Mouse (Mus musculus) T-helper 2 cell (primary cell): ENCODE data around the gene Eif4e2.

ENCODE experiments used
- in situ Hi-C: fragments of 300-600 bp; cut with MboI, MseI; formaldehyde crosslinking; loops from one replicate; pipeline ENCODE4 v1.15.1; 2025; ENCODE audit warnings: high pct_unique_total_duplicates

The Eif4e2 gene

DNA sequence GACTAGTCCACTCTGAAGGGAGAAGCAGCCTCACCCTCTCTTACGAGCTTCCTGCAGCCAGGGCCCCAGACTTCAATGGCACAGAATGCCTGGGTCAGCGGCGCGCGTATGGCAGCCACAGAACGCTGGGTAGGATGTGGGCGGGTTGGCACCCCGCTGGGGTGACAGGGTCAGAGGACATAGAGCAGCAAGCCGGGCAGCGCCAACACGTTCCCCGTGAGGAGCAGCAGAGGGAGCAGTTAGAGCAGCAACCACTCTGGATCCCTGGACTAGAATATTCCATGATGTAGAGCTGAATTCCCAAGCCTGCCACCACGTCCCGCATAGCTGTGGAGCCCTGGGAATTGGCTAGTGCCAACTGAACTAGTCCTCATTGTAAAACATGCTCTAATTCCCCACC is 44.8 kb downstream of the Eif4e2 start:
- in situ Hi-C loops, result no loop called here

DNA sequence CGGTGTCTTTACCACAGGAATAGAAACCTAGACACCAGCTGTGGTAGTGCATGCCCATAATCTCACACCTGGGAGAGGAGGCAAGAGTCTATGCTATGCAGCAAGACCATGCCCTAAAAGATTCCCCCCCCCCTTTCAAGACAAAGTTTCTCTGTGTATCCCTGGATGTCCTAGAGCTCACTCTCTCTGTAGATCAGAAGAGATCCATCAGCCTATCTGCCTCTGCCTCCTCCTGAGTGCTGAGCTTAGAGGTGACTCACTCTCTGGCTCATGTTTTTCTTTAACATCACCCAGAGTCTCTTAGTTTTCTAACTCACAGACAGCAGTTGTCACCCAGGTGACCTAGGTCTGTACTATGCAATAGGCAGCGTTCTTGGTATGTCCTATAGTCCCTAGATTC is 45.6 kb downstream of the Eif4e2 start:
- in situ Hi-C loops, result no loop called here

DNA sequence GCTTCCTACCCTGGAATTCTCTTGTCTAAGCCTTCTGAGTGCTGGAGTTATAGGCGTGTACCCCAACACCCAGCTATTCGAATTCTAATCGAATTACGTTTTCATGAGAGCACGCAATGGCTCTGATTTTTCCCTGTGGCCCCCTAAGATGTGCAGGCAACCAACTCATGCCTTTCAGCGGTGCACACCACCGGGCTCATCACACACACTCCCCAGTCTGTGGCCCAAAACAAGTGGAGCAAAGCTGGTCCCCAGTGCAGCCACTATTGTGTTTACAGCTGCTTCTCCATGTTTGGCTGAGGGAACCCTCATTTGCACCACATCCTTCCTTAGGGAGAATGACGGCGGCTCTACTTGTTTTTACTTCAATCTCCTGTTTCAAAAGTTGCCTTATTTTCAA is 49.5 kb downstream of the Eif4e2 start:
- in situ Hi-C loops, result no loop called here

DNA sequence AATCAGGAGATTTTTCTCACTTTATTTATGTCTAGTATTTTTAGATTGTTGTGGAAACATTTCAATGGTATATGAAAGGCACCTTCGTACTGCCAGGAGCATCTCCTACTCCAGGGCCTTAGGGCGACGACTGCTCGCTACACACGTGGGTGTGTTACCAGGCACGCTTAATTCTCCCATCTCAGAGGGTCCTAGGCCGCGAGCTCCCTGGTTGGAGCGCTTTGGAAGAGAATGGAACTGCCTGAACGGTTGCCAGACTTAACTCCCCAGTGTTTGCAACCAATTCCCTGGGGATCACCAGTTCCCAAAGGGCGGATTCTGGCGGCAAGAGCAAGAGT is 50.1 kb downstream of the Eif4e2 start:
- in situ Hi-C loops, result no loop called here

DNA sequence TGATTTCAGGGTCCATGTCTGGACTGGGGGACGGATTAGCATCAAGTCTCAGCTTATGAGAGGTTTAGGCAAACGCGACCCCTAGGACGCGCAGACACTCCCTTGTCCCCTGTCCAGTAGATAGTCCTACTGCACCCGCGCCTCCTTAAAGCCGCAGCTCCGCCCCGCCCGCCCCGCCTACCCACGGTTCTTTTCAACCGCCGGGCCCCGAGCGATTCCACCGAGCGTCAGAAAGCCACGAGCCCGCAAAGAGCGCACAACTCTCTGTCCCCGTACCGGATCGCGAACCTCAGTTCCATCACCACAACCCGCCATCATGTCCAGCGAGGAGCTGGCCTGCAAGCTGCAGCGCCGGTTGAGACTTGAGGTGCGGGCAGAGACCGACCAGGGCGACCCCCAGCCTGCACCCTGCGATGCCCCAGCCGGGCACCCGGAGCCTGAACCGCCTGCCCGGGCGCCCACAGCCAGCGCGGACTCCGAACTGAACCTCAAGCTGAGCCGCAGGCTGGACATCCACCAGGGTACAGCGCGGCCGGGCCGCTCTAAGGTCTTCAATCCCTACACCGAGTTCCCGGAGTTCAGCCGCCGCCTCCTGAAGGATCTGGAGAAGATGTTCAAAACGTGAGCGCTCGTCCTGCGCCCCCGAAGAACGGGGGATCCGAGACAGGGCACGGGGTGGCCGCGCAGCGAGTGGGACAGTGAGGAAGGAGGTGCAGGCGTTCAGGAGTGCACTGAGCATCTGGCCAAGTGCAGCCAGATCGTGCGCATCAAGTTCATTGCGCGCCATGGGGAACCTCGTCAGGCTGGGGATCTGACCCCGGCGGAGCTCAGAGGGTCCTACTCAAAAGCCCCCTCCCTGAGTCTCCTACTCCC is 50.7 kb downstream of the Eif4e2 start, which contains the start of gene Efhd1:
Efhd1 (plus strand) TSS at position 230 of the 873 bp plus-strand sequence.
- in situ Hi-C loops, result no loop called here

DNA sequence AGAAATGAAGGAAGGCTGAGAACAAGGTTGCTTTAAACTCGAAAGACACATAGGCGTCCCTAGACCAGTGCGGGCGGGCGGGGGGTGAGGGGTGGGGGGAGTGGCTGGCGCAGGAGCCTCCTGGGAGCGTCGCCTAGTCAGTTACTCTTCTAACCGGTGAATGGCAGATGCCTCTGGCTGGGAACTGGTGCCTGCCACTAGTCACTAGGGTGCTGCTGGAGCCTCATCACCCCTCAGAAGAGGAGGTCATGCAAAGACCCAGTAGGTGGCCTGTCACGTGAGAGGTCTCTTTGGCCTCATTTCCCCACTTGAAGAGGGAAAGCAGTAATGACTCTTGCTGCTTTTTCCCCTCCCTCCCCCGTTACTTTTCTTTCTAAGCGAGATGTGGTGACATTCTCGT is 51.5 kb downstream of the Eif4e2 start:
- in situ Hi-C loops, result no loop called here

DNA sequence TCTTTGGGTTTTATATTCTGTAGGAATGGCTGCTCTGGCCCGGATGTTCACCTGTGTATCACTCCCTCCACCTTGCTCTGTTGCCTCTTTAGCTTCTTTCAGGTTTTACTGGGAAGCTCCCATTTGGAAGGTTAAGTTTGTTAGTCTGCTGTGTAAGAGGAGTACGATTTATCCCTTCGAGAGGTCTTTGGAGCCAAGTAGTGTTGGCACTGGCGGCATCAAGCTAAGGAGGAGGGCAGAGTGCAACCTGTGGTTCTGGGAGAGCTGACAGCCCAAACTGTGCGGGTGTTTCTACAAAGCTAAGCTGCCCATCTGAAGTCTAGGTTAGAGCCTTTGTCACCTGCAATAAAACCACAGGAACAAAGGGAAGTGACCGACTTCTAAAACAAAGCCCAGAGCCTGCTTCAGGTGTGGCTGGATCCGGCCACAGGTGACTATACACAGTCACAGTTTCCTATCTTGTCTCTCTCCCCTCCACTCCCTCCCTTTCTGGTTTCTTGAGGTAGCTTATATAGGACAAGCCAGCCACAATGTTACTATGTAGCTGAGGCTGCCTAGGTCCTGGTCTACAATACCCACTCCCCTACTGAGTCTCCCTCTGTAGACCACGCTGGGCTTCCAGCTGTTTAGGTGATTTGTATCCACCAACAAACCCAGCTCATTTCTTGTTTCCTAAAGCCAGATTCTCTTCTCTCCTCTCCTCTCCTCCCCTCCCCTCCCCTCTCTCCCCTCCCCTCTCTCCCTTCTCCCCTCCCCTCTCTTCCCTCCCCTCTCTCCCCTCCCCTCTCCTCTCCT is 52.8 kb downstream of the Eif4e2 start:
- in situ Hi-C loops, result no loop called here

DNA sequence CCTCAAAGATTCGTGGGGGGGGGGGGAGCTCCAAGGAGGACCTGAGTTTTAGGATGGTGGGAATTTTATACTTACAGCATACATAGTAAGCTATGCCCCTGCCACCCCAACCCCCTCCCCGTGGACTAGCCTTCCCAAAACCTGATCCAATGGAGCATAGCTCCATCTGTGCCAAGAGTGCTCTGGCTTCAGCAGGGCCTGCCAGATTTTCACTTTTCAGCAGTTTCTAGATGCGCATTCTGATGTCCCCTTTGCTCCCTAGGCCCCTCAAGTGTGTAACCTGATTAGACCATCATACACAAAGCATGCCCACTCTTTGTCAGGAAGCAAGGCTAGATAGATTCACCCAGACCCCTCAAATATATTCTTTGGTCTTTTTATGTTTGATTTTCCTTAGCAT is 56.5 kb downstream of the Eif4e2 start:
- in situ Hi-C loops, result no loop called here

DNA sequence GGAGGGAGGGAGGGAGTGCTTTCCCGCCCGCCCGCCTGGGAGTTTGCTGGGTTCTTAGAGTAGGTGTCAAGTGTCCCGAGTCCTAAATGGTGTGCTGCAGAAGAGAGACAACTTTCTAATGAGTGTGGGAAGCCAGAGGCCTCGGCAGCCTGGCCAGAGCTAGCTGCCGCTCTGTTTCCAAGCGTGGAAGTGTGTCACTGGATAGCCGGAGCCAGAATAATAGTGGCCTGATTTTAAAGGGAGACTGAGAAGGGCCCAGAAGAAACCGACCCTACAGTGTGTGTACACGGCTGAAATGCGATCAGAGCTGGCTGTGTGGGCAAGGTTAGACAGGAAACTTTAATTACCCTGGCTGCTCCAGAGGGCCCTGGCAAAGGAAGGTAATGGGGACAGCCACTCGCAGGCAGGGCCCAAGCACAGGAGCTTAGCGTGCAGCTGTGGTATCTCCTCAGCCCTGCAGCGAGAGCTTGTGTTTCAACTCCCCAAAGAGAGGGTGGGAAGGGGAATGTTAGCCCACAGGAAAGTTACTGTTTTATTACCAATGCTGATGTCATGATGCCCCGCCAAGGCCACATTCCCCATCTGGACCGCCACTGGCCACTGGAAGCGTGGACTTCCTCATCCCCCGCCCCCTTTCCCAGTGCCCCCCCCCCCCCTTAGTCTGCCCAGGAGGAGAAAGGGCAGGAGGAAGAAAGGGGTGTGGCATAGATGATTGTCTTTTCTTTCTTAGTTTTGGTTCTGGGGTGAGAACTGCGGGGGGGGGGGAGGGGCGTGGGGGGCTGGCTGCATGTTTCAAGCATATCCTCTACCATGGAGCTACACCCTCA is 57.1 kb downstream of the Eif4e2 start:
- in situ Hi-C loops, result no loop called here

DNA sequence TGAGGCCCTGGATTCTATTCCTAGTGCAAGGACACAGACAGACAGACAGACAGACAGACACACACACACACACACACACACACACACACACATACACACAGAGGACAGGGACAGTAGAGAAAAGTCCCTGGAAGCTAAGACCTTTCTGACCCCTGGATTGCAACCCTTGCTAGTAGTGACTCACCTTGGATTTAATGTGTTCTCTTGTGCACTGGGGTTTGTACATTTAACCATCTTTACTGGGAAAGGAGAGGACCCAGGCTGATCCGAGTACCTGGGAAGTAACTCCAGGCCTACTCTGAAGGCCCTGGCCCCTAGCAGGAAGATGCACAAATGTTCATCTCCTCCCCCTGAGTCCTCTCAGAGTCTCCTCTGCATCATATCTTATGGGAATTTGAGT is 57.9 kb downstream of the Eif4e2 start:
- in situ Hi-C loops, result no loop called here

DNA sequence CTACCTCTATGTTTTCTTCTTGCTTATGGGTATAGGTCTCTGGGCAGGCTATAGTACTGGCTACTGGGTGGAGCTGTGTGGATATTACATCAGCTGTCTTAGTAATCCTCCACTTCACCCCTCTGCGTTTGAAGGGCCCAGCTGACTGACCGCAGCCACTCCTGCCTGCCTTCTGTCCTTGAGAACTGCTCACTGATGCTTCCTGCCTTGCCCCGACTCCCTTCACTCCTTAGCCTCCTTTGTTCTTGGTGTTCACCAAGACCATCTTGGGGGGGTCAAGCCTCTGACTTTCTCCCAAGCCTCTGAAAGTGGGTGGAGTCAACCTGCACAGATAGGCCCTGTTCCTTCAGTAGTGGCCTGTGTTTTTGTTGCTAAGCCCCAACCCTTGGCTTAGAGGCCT is 58.7 kb downstream of the Eif4e2 start:
- in situ Hi-C loops, result no loop called here

DNA sequence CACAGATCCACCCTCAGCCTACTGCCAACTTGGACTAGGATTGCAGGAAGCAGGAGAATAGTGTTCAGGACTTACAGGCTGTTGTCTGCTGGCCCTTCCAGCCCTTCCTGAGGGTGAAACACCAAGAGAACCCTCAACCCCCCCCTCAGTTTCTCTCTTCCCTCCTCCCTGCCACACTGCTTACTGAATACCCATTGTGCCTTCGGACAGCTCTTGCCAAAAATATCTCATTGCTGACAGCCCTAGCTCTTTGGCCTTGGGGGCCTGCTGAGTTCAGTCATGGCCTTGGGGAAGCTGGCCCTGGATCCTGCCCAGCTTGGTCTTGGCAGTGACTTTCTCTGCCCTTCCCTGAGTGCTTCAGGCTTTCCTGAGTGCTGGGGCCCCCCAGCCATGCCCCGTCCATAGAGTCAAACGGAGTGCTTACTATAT is 59.8 kb downstream of the Eif4e2 start:
- in situ Hi-C loops, result no loop called here

DNA sequence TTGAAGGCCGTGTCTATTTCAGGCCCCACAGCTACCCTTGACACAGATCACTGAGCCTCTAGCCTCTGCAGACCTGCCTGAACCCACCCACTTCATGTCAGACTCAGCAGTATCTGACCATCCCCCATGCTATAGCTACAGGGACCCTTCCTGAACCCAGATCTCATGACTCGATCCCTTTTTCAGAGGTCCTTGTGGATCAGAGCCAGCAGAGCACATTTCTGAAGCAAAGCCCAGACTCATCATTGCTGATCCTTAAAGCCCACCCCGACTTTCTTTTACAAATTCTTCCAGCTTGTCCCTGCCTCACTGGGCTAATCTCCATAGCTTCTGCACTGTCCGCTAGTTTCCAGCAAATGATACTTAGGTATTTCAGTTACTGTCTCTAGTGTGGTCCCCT is 60.4 kb downstream of the Eif4e2 start:
- in situ Hi-C loops, result no loop called here

DNA sequence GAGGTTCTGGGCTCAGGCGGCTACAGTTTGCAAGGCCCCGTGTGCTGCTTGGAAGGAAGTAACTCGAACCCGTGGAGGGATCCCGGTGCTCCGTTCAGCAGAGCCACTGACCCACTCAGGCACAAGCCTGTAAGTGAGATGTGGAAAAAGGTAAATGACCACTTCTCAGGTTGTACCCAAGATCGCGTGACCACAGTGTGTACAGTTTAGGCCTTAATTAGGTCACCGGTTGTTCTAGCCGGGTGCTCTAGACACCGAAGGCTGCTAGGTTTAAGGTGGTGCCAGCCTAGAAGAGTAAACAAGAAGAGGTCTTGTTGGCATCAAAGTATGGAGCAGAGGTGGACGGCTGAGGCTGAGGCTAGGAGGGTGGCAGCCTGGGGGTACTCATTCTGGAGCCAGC is 61.4 kb downstream of the Eif4e2 start:
- in situ Hi-C loops, result no loop called here

DNA sequence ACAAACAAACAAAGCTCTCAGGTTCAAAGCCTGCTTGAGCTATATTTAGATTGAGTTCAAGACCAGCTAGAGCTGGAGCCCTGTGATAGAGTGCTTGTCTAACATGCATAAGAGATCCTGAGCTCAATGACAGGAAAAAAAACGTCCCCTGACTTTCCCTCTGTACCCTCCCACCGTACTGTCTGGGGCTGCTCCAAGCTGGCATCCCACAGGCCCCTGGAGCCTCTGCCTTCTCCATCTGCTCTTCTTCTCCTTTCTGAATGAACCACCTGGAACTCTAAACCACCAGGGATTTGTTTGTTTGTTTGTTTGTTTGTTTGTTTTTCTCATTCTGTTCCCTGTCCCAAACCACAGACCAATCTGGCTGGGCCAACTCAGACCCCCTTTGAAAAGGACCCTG is 62.3 kb downstream of the Eif4e2 start:
- in situ Hi-C loops, result no loop called here

DNA sequence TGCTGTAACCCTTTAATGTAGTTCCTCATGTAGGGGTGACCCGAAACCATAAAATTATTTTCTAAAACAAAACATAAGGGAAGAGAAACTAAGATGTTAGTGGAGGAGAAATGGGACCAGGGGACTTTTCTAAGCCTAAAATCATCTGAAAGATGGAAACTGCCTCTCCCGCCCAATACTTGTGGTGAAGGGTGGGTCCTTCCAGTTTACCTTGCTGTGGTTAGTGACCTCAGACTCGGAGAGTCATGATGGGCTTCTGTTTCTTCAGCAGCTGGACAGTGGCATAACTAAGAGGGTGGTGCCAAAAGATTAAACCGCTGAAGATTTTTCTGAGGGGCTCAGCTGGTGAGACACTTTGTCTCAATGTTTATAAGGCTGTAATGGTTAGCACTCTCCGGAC is 66.6 kb downstream of the Eif4e2 start:
- in situ Hi-C loops, result no loop called here

DNA sequence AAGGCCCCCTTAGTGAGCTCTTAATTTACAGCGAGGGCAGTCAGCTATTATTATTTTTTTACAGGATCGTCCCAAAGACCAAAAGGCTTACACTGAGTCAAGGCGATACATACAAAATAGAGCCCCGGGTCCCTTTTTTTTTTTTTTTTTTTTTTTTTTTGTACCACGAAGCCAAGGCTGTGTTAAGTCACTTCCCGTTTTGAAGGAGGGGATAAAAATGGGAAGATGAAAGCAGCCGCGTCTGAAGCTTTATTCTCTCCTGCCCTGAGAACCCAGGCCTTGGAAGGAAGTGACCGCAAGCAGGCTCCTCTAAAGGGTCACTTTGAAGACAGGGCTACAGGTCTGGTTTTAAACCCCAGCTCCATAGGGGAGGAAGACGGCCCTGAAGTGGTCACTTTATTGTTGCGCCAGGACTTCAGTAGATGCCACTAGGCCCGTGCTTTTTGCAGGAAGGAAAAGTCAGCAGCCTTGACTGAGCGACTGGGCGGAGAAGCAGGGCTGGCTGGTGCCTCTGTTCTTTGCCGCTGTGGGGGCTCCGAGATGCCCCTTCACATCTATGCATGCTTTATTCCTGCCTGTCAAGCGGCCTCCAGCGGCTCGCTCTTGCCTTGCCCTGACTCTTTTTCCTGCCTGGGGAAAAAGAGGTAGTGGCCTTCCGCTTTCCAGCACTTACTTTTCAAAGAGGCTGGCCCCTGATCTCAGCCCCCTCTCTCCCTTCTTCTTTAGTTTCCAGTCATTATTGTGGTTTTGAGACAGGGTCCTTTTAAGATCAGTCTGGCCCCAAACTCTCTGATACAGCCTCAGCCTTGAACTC is 68.1 kb downstream of the Eif4e2 start:
- in situ Hi-C loops, result no loop called here

DNA sequence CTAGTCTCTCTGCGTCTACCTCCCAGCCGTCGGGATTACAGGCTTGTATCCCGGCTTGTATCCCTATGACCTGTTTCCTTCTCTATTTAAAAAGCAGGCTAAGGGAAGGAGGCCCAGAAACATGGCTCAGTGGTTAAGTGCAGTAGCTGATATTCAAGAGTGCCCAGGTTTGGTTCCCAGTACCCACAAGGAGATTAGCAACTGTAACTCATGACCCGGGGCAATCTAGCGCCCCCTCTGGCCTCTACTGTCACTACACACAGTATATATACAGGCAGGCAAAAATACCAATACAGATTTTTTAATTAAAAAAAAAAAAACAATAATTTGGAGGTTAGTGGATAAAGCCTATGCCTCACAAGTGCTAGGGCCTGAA is 68.7 kb downstream of the Eif4e2 start:
- in situ Hi-C loops, result no loop called here

DNA sequence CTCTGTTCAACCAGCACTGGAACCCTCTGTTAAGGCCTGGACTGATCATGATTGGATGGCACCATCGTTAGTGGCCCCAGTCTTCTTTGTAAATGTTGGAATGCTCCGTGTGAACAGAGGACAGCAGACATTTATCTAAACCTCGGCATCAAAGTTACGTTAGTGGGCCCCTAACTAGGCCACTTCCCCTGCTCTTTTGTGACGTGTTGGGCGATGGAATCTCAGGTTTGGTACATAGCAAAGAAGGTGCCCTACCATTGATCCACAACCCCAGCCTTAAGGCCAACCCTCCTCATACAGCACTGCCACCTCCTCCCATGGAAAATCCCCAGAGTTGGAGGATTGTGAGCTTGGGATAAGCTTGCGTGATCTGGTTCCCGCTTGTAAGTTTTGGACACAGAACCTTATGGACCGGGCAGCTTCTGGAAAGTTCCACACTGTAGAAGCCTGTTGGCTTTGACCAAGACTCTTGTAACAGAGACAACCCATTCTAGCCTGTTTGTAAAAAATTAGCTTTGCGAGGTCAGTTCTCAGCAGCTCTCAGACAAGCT is 69.8 kb downstream of the Eif4e2 start:
- in situ Hi-C loops, result no loop called here

DNA sequence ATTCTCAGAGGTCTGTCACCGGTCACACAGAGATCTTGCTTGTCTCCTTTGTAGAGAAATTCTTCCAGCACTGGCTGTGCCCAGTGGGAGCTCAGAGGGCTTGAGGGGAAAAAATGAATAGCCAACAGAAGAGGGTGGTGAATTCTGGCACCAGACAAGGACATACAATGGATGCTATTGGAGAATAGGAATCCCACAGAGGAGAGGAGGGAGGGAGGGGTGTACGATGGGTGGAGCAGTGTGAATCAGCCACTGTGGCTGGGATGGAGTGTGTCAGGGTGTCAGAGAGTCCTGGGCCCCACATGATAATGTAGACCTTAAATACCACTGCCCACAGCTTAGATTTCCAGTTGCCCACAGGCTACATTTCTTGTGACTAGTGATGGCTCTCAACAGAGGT is 73.4 kb downstream of the Eif4e2 start:
- in situ Hi-C loops, result no loop called here
